Mouse (Mus musculus) myocyte (in vitro differentiated cells): ENCODE measurements around the gene Arhgef18. TPM values are rescaled to one million over a fixed set of nuclear protein-coding genes. Genes with fewer than 3 reads are reported as not detected.
A peak's percentile ranks its signal among the peaks of the same experiment; 100 is the strongest.

Source experiments
- H3K27me3 ChIP-seq: one replicate; pipeline ENCODE4 v1.6.1; 2011; ENCODE audit not compliant: control insufficient read depth, insufficient read depth, insufficient read length
- H3K36me3 ChIP-seq: one replicate; pipeline ENCODE4 v1.6.1; 2011; ENCODE audit not compliant: control insufficient read depth, insufficient read depth
- H3K4me2 ChIP-seq: one replicate; pipeline ENCODE4 v1.6.1; 2011; ENCODE audit warnings: low read depth, control low read depth
- H3K4me3 ChIP-seq: one replicate; pipeline ENCODE4 v1.5.1; 2011; ENCODE audit warnings: mild to moderate bottlenecking, control low read depth, moderate library complexity
- H3K79me2 ChIP-seq: one replicate; pipeline ENCODE4 v1.6.1; 2011; ENCODE audit not compliant: control insufficient read depth, insufficient read depth
- H3ac ChIP-seq: one replicate; pipeline ENCODE4 v1.6.1; 2011; ENCODE audit not compliant: control insufficient read depth, insufficient read length
- CEBPB ChIP-seq: IDR thresholded peaks from 2 replicates; pipeline ENCODE4 v1.6.1; 2011; ENCODE audit warnings: mild to moderate bottlenecking, moderate library complexity; ENCODE audit not compliant: poor library complexity, insufficient read depth, severe bottlenecking
- E2F4 ChIP-seq: IDR thresholded peaks from one replicate; pipeline ENCODE4 v1.6.1; 2011; ENCODE audit warnings: mild to moderate bottlenecking, control low read depth, moderate library complexity; ENCODE audit not compliant: insufficient read depth
- MAX ChIP-seq: IDR thresholded peaks from one replicate; pipeline ENCODE4 v1.6.1; 2011; ENCODE audit warnings: low read depth, mild to moderate bottlenecking, control low read depth
- MYOD1 ChIP-seq, 3 experiments: IDR thresholded peaks; one replicate each; pipeline ENCODE4 v1.6.1; 2011; ENCODE audit warnings: control low read depth in 2 of 3, low read depth in 2 of 3, mild to moderate bottlenecking in 2 of 3, moderate library complexity in 1 of 3; ENCODE audit not compliant: insufficient read length in 2 of 3, control insufficient read depth in 1 of 3
- MYOG ChIP-seq, 3 experiments: IDR thresholded peaks; one replicate each; pipeline ENCODE4 v1.6.1; 2011; ENCODE audit warnings: control low read depth in 2 of 3, low read depth in 2 of 3, mild to moderate bottlenecking in 2 of 3; ENCODE audit not compliant: insufficient read length in 2 of 3, control insufficient read depth in 1 of 3, insufficient read depth in 1 of 3
- POLR2A ChIP-seq: IDR thresholded peaks from one replicate; pipeline ENCODE4 v1.6.1; 2011; ENCODE audit warnings: low read depth, mild to moderate bottlenecking, control low read depth, moderate library complexity; ENCODE audit not compliant: insufficient read length
- POLR2AphosphoS2 ChIP-seq: IDR thresholded peaks from one replicate; pipeline ENCODE4 v1.6.1; 2011; ENCODE audit warnings: low read depth, control low read depth; ENCODE audit not compliant: insufficient read length
- REST ChIP-seq: IDR thresholded peaks from one replicate; pipeline ENCODE4 v1.6.1; 2011; ENCODE audit warnings: mild to moderate bottlenecking, control low read depth, moderate library complexity; ENCODE audit not compliant: insufficient read depth, insufficient read length
- SRF ChIP-seq: IDR thresholded peaks from one replicate; pipeline ENCODE4 v1.6.1; 2011; ENCODE audit warnings: low read depth; ENCODE audit not compliant: control insufficient read depth, insufficient read length
- TCF12 ChIP-seq: IDR thresholded peaks from one replicate; pipeline ENCODE4 v1.6.1; 2011; ENCODE audit warnings: mild to moderate bottlenecking, control low read depth; ENCODE audit not compliant: poor library complexity, insufficient read depth, severe bottlenecking
- TCF3 ChIP-seq: IDR thresholded peaks from one replicate; pipeline ENCODE4 v1.6.1; 2011; ENCODE audit warnings: low read depth, control low read depth; ENCODE audit not compliant: insufficient read length
- USF1 ChIP-seq: IDR thresholded peaks from one replicate; pipeline ENCODE4 v1.6.1; 2011; ENCODE audit warnings: low read depth, mild to moderate bottlenecking, control low read depth, moderate library complexity
- polyA plus RNA-seq: library from polyadenylated mRNA; unstranded; fragments of >200 nt; fragmentation: generic; extraction: Trizol; gene quantifications from one replicate; pipeline ENCODE4 v1.2.1, GENCODE M21; 2012; ENCODE audit warnings: missing spikeins

Arhgef18 gene
- polyA plus RNA-seq, 1 experiment, result 10.7 TPM

DNA sequence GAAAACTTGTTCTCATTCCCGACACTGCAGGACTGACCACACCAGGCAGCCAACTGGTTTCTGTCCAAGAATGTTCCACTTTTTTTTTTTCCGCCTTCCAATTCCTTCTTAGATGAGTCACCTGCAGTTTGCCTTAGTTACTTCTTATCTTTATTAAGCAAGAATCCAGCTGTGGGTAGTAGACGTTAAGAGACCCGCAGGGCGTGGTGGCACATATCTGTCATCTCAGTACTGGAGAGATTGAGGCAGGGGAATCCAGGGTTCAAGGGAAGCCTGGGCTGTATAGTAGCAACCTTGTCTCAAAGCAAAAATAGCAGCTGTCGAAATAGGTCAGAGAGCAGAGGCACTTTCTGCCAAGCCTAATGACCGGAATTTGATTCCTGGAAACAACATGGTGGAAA, 19.1 kb downstream of the Arhgef18 start:
- Histone ChIP-seq H3K36me3 (no peaks in the 10 kb centered on the region), H3K27me3 (no peaks in the 10 kb centered on the region), H3K4me2 (peak overlapping the region; percentile 54), H3ac (no peak overlapping the region), H3K79me2 (peaks cover 5% of the 10 kb centered on the region), H3K4me3 (no peak overlapping the region)
- TF ChIP-seq POLR2A (no peak), POLR2AphosphoS2 (no peak), SRF (no peak), TCF12 (no peak), CEBPB (peak; percentile 76), E2F4 (no peak), REST (no peak), MAX (no peak), MYOG (IDR thresholded peaks at IDR 0.05; ENCODE audit: control insufficient read depth in 1 of 3, insufficient read depth in 1 of 3, insufficient read length in 2 of 3, low read depth in 2 of 3) (no peak), USF1 (no peak), MYOD1 (IDR thresholded peaks at IDR 0.05; ENCODE audit: control insufficient read depth in 1 of 3, insufficient read length in 2 of 3, low read depth in 2 of 3) (peak in 1 of 3 experiments; percentile 48), TCF3 (no peak)

- Histone ChIP-seq H3K4me2 (no peak overlapping the region), H3ac (no peak overlapping the region), H3K36me3 (no peaks in the 10 kb centered on the region), H3K4me3 (no peak overlapping the region), H3K79me2 (peaks cover 5% of the 10 kb centered on the region), H3K27me3 (no peaks in the 10 kb centered on the region)
- TF ChIP-seq MYOG (IDR thresholded peaks at IDR 0.05; ENCODE audit: control insufficient read depth in 1 of 3, insufficient read depth in 1 of 3, insufficient read length in 2 of 3, low read depth in 2 of 3), result no peak
- no peak for TF ChIP-seq REST
- no peak for TF ChIP-seq TCF3
- no peak for TF ChIP-seq USF1
- no peak for TF ChIP-seq MYOD1 (IDR thresholded peaks at IDR 0.05; ENCODE audit: control insufficient read depth in 1 of 3, insufficient read length in 2 of 3, low read depth in 2 of 3)
- TF ChIP-seq POLR2A, result no peak
- no peak for TF ChIP-seq MAX
- no peak for TF ChIP-seq TCF12
- no peak for TF ChIP-seq E2F4
- TF ChIP-seq SRF, result no peak
- TF ChIP-seq POLR2AphosphoS2, result no peak
- TF ChIP-seq CEBPB, result no peak
Observed at GRCm38 (mm10) chr8:3412816-3413215, 20.0 kb downstream of the Arhgef18 start.

DNA sequence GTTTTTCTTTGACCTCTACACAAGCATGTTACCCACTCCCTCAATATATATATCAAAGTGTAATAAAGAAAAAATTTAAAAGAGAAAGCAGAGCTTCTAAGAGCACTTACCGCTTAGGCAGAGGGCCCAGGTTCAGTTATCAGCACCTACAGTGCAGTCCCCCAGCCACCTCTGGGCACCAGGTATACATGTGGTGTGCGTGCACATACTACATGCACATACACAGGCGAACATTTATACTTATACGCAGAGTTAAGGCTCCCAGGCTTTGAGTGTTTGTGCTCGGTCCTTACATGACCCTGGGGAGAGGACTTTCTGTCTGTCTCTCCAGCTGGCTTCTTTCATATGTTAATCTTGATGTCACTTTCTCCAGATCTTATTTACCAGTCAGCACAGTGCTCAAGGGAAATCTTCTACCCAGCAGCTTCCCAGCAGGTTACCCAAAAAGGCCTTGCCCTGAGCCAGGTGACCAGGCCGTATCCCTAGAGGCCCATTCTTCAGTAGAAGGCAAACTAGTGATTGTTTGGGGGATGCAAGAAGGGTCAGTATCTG, 21.9 kb downstream of the Arhgef18 start:
- Histone ChIP-seq H3ac (no peak overlapping the region), H3K79me2 (peaks cover 14% of the 10 kb centered on the region), H3K27me3 (no peaks in the 10 kb centered on the region), H3K4me2 (peak overlapping the region; percentile 18), H3K4me3 (no peak overlapping the region), H3K36me3 (no peaks in the 10 kb centered on the region)
- TF ChIP-seq POLR2AphosphoS2 (no peak), MYOD1 (IDR thresholded peaks at IDR 0.05; ENCODE audit: control insufficient read depth in 1 of 3, insufficient read length in 2 of 3, low read depth in 2 of 3) (no peak), USF1 (no peak), POLR2A (no peak), E2F4 (no peak), REST (no peak)

DNA sequence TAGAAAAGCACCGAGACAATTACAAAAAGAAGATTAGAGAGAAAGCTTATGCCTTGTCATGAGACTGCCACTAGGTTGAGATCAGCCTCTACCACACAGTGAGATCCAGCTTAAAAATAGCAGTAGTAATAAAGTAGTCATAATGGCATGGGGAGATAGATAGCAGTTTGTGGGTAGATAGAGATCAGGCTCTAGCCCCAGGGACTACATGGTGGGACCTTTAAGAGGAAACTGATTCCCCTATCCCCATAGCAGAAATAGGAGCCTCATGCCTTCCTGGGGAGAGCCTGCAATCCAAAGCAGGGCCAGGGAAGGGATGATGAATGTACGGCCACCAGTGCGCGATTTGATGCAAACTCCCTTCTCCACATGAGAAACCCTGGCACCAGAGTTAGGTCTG, 22.5 kb downstream of the Arhgef18 start:
- Histone ChIP-seq H3K79me2 (peaks cover 14% of the 10 kb centered on the region), H3K4me2 (peak overlapping the region; percentile 27), H3K4me3 (no peak overlapping the region), H3K36me3 (no peaks in the 10 kb centered on the region), H3K27me3 (no peaks in the 10 kb centered on the region), H3ac (no peak overlapping the region)
- no peak for TF ChIP-seq TCF3

DNA sequence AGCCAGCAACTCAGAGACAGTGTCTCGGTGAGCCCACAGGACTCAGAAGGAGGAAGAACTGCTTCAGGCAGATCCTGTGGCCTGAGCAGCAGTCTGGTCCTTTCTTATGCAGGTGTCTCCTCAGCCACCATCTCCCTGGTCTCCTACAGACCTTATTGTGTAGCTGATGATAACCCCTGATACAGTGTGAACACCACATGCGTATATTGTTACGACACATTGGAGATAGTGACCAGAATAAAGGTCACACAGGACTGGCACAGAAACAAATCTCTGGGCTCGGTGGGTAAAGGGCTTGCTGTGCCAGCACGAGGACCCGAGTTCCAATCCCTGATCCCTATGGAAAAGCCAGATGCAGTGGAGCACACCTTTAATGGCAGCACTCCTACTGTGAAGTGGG, 22.9 kb downstream of the Arhgef18 start:
- peaks cover 14% of the 10 kb centered on the region for H3K79me2 ChIP-seq
- H3K4me2 ChIP-seq, result peak overlapping the region; percentile 27
- no peak overlapping the region for H3ac ChIP-seq
- no peaks in the 10 kb centered on the region for H3K36me3 ChIP-seq
- no peaks in the 10 kb centered on the region for H3K27me3 ChIP-seq
- H3K4me3 ChIP-seq, result no peak overlapping the region
- TF ChIP-seq TCF3 (no peak), MAX (no peak), REST (no peak), POLR2A (no peak), E2F4 (no peak), USF1 (no peak), TCF12 (no peak), MYOD1 (IDR thresholded peaks at IDR 0.05; ENCODE audit: control insufficient read depth in 1 of 3, insufficient read length in 2 of 3, low read depth in 2 of 3) (no peak), POLR2AphosphoS2 (no peak), MYOG (IDR thresholded peaks at IDR 0.05; ENCODE audit: control insufficient read depth in 1 of 3, insufficient read depth in 1 of 3, insufficient read length in 2 of 3, low read depth in 2 of 3) (no peak), CEBPB (no peak), SRF (no peak)
